Mouse (Mus musculus): ENCODE measurements at regions not wholly inside any gene's neighbourhood (a gene's known extent, or its start where the extent isn't known, plus 50 kb on each side); places are given as distances from the start of the nearest gene placed in this dataset.

GRCm38 (mm10) chr3:120733332-120733731 is 438.2 kb downstream of the Rwdd3 start:
- Histone ChIP-seq H3K79me2 (replicated peaks; ENCODE audit: control insufficient read depth, extremely low read depth, insufficient read depth, poor library complexity, severe bottlenecking) (no peaks in the 10 kb centered on the region), H3K27me3 (replicated peaks) (no peaks in the 10 kb centered on the region), H3K36me3 (replicated peaks in 1 of 2; ENCODE audit: control insufficient read depth in 1 of 2, insufficient read depth in 1 of 2, low read length in 1 of 2) (no peaks in the 10 kb centered on the region), H3K9ac (ENCODE audit: insufficient read depth, low read depth) (no peak overlapping the region), H3K9me3 (replicated peaks; ENCODE audit: low read length) (peaks cover 30% of the 10 kb centered on the region), H3K4me2 (ENCODE audit: insufficient read depth, low read depth, poor library complexity, severe bottlenecking) (no peak overlapping the region), H3K4me3 (replicated peaks in 1 of 3; ENCODE audit: low read depth in 2 of 3, low read length in 2 of 3, poor library complexity in 1 of 3) (no peak overlapping the region), H3K27ac (ENCODE audit: insufficient read depth, low read depth) (no peak overlapping the region), H3K4me1 (ENCODE audit: control insufficient read depth in 1 of 2, insufficient read depth in 2 of 2) (no peaks in the 10 kb centered on the region)
- in situ Hi-C loops (cut with MboI; ENCODE audit: low pct_ligation_motif_present, low pct_unique_long_range_greater_than_20kb, low sequenced_read_pairs) (no loop called here), dilution Hi-C loops (cut with MboI; ENCODE audit: extremely low pct_ligation_motif_present, extremely low pct_unique_long_range_greater_than_20kb, low sequenced_read_pairs) (no loop called here)
- TF ChIP-seq PAX5 (IDR thresholded peaks at IDR 0.05; ENCODE audit: low read length) (no peak), MAX (IDR thresholded peaks at IDR 0.05; ENCODE audit: low read length) (no peak), EP300 (IDR thresholded peaks at IDR 0.05; ENCODE audit: low read length) (no peak), USF1 (IDR thresholded peaks at IDR 0.05; ENCODE audit: low read depth, low read length) (no peak)
- DNase-seq (ENCODE audit: extremely low read depth): no peak

DNA sequence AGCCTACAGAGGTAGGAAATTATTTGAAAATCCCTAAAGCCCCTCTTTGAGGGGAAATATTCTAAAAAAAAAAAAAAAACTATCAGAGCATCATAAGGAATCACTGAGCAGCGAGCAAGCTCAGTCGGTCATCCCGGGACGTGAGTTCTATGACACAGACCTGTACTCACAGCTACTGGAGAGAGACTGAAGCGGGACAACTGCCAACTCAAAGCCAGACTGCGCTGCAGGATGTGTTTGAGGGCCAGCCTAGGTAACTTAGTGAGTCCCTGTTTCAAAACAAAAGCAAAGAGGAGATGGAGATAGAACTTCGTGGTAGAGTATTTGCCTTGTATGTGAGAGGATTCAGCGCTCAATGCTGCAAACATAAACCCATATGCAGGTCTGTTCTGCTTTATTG is 439.1 kb downstream of the Rwdd3 start:
- H3K36me3 ChIP-seq (replicated peaks in 1 of 2; ENCODE audit: control insufficient read depth in 1 of 2, insufficient read depth in 1 of 2, low read length in 1 of 2): no peaks in the 10 kb centered on the region
- dilution Hi-C loops (cut with MboI; ENCODE audit: extremely low pct_ligation_motif_present, extremely low pct_unique_long_range_greater_than_20kb, low sequenced_read_pairs): no loop called here
- in situ Hi-C loops (cut with MboI; ENCODE audit: low pct_ligation_motif_present, low pct_unique_long_range_greater_than_20kb, low sequenced_read_pairs): no loop called here
- H3K27ac ChIP-seq (ENCODE audit: insufficient read depth, low read depth): no peak overlapping the region
- DNase-seq (ENCODE audit: extremely low read depth): no peak
- no peaks in the 10 kb centered on the region for H3K79me2 ChIP-seq (replicated peaks; ENCODE audit: control insufficient read depth, extremely low read depth, insufficient read depth, poor library complexity, severe bottlenecking)
- no peak overlapping the region for H3K4me3 ChIP-seq (replicated peaks in 1 of 3; ENCODE audit: low read depth in 2 of 3, low read length in 2 of 3, poor library complexity in 1 of 3)
- H3K4me2 ChIP-seq (ENCODE audit: insufficient read depth, low read depth, poor library complexity, severe bottlenecking): no peak overlapping the region
- no peaks in the 10 kb centered on the region for H3K27me3 ChIP-seq (replicated peaks)
- no peaks in the 10 kb centered on the region for H3K4me1 ChIP-seq (ENCODE audit: control insufficient read depth in 1 of 2, insufficient read depth in 2 of 2)
- peaks cover 35% of the 10 kb centered on the region for H3K9me3 ChIP-seq (replicated peaks; ENCODE audit: low read length)
- TF ChIP-seq MXI1 (IDR thresholded peaks at IDR 0.05; ENCODE audit: low read depth, low read length): no peak
- no peak for TF ChIP-seq HCFC1 (IDR thresholded peaks at IDR 0.05; ENCODE audit: low read depth, low read length)
- TF ChIP-seq CTCF (conservative IDR thresholded peaks at IDR 0.05 in 1 of 2, IDR thresholded peaks at IDR 0.05 in 1 of 2; ENCODE audit: low read depth in 2 of 2, low read length in 2 of 2): no peak
- no peak for TF ChIP-seq ETS1 (conservative IDR thresholded peaks at IDR 0.05; ENCODE audit: low read depth, low read length)
- TF ChIP-seq JUND (conservative IDR thresholded peaks at IDR 0.05; ENCODE audit: low read depth, low read length): no peak
- no peak for TF ChIP-seq ZKSCAN1 (IDR thresholded peaks at IDR 0.05; ENCODE audit: borderline replicate concordance, low read depth, low read length)
- no peak for TF ChIP-seq NELFE (IDR thresholded peaks at IDR 0.05; ENCODE audit: low read depth, low read length)
- no peak for TF ChIP-seq TCF12 (IDR thresholded peaks at IDR 0.05; ENCODE audit: low read depth, low read length)
- no peak for TF ChIP-seq ZNF384 (IDR thresholded peaks at IDR 0.05; ENCODE audit: low read depth, low read length)
- no peak for TF ChIP-seq USF1 (IDR thresholded peaks at IDR 0.05; ENCODE audit: low read depth, low read length)
- no peak for TF ChIP-seq ELF1 (IDR thresholded peaks at IDR 0.05; ENCODE audit: low read depth, low read length)
- H3K9ac ChIP-seq (ENCODE audit: insufficient read depth, low read depth): no peak overlapping the region

DNA sequence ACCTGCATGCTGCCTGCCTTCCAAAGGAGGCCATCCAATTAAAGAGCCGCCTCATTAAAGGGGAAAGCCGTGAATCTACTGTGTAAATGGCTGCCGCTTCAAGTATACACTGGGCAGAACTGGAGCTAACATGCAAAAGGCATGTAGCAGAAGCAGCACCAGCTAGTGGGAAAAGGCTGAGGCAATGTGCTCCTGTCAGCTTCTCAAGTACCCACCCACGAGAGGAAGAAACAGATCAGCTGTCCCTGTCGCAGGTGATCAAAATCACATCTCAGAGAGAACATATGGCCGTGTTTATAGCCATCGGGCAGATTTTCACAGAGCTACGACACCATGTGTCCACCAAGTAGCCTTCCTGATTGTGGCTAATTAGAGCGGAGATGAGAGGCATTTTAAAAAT is 440.2 kb downstream of the Rwdd3 start:
- no peak for TF ChIP-seq RAD21 (IDR thresholded peaks at IDR 0.05; ENCODE audit: low read depth, low read length)
- TF ChIP-seq ZC3H11A (IDR thresholded peaks at IDR 0.05; ENCODE audit: low read depth, low read length): no peak
- TF ChIP-seq ZNF384 (IDR thresholded peaks at IDR 0.05; ENCODE audit: low read depth, low read length): no peak
- no peak for TF ChIP-seq UBTF (IDR thresholded peaks at IDR 0.05; ENCODE audit: low read depth, low read length)
- no peak for TF ChIP-seq MYC (IDR thresholded peaks at IDR 0.05; ENCODE audit: low read depth, low read length)
- TF ChIP-seq POLR2AphosphoS2 (IDR thresholded peaks at IDR 0.05; ENCODE audit: low read depth, low read length): no peak
- no peak for TF ChIP-seq NELFE (IDR thresholded peaks at IDR 0.05; ENCODE audit: low read depth, low read length)
- TF ChIP-seq HCFC1 (IDR thresholded peaks at IDR 0.05; ENCODE audit: low read depth, low read length): no peak
- no peak for TF ChIP-seq JUN (IDR thresholded peaks at IDR 0.05; ENCODE audit: insufficient read depth, low read depth, low read length)
- peaks cover 44% of the 10 kb centered on the region for H3K9me3 ChIP-seq (replicated peaks; ENCODE audit: low read length)
- H3K27ac ChIP-seq (ENCODE audit: insufficient read depth, low read depth): no peak overlapping the region
- dilution Hi-C loops (cut with MboI; ENCODE audit: extremely low pct_ligation_motif_present, extremely low pct_unique_long_range_greater_than_20kb, low sequenced_read_pairs) (no loop called here), in situ Hi-C loops (cut with MboI; ENCODE audit: low pct_ligation_motif_present, low pct_unique_long_range_greater_than_20kb, low sequenced_read_pairs) (no loop called here)
- H3K9ac ChIP-seq (ENCODE audit: insufficient read depth, low read depth): no peak overlapping the region
- DNase-seq (ENCODE audit: extremely low read depth): no peak
- H3K36me3 ChIP-seq (replicated peaks in 1 of 2; ENCODE audit: control insufficient read depth in 1 of 2, insufficient read depth in 1 of 2, low read length in 1 of 2): no peaks in the 10 kb centered on the region
- no peak overlapping the region for H3K4me3 ChIP-seq (replicated peaks in 1 of 3; ENCODE audit: low read depth in 2 of 3, low read length in 2 of 3, poor library complexity in 1 of 3)
- no peak overlapping the region for H3K4me2 ChIP-seq (ENCODE audit: insufficient read depth, low read depth, poor library complexity, severe bottlenecking)
- no peaks in the 10 kb centered on the region for H3K79me2 ChIP-seq (replicated peaks; ENCODE audit: control insufficient read depth, extremely low read depth, insufficient read depth, poor library complexity, severe bottlenecking)
- H3K4me1 ChIP-seq (ENCODE audit: control insufficient read depth in 1 of 2, insufficient read depth in 2 of 2): no peaks in the 10 kb centered on the region
- H3K27me3 ChIP-seq (replicated peaks): no peaks in the 10 kb centered on the region
